Mouse (Mus musculus) retina, postnatal 1 day (tissue): Measurements from ENCODE around the gene Doc2b.
"Not testable (repeated sequence)": the region's sequence is repeated elsewhere in the genome, so short reads cannot be mapped to it uniquely, and the experiment has no call there.

ENCODE experiments used
- DNase-seq: peaks from one replicate; pipeline ENCODE4 v3.0.0-alpha.2; 2012

Gene Doc2b

DNA sequence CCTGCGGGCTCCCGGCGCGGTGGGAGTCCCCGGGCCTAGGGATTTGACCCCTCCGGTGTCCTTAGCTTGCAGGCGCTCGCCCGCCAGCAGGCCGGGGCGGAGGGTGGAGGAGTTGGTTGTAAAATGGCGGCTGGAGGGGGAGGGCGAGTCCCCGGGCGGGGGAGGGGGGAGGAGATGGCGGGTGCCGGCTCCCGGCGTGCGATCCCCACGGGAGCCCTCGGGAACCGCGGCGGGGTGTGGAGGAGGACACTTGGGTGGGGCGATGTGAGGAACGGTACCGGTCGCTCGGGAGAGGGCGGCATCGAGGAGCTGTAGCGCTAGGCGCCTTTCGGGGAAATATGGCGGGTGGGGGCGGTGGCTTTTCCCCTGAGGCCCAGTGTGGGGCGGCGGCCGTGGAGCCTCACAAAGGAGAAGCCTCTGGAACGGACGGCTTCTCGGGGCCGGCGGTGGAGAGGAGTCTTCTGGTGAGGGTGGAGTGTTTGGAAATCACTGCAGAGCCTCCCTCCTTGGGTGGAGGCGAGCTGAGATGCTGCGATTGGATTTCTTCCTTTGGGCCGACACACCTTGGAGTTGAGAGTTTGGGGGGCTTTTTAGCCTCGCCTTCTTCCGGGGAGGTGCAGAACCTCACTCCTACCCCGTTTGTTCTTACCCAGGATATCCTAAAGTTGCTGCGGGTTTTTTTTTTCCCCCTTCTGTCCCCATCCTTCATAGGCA, 62.5 kb downstream of the Doc2b start:
- DNase-seq = no peak

DNA sequence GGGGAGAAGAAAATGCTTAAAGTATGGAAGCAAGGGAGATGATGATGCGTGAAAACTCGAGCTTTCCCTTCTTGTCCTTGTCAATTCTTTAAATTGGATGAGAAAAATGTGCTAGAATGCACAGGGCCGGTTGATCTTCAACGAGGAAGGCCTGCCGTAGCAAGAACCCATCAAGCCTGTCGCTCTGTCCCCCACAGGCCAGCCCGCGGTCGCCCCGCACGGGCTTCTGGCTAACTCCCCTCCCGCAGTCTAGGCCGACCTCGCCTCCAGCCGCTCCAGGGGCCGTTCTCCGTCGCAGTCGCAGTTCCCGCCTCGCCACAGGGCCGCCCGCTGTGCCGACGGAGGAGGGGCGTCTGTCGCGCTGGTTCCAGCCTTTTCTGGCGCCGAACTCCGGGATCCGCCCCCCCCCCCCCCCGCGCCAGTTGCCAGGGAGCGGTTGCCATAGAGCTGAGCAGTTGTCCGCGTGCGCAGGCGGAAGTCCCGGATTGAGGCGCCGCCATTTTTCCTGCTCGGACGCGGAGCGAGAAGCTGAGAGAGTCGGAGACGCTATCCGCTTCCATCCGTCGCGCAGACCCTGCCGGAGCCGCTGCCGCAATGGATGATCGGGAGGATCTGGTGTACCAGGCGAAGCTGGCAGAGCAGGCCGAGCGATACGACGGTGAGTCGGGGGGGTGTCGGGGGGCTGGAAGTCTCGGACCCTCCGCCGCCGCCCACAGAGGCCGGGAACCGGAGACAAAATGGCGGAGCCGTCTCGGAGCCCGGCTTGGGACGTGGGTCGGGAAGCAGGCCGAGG, 63.2 kb downstream of the Doc2b start, which contains the start of gene Ywhae:
TSS of gene Ywhae (plus strand) at position 436 of the 793 bp plus-strand sequence.
- DNase-seq = peak; percentile 98

- not testable (repeated sequence) for DNase-seq
Measured at GRCm38 (mm10) chr11:75727659-75728058, 68.2 kb downstream of the Doc2b start.

- DNase-seq = no peak
Measured at GRCm38 (mm10) chr11:75727168-75727567, 68.7 kb downstream of the Doc2b start.

- DNase-seq = no peak
Measured at GRCm38 (mm10) chr11:75722339-75722738, 73.5 kb downstream of the Doc2b start.
